Mouse (Mus musculus) bone marrow macrophage, adult 2 months (primary cell): ENCODE results near the gene Ryk. TPM values are rescaled to one million over a fixed set of nuclear protein-coding genes. Genes with fewer than 3 reads are reported as not detected.
A peak's percentile ranks its signal among the peaks of the same experiment; 100 is the strongest.

Experiments
- H3K27ac ChIP-seq: 2 replicates; pipeline ENCODE4 v1.5.1; 2012; ENCODE audit warnings: low read depth, low read length; ENCODE audit not compliant: insufficient read depth
- H3K4me1 ChIP-seq: 2 replicates; pipeline ENCODE4 v1.6.1; 2012; ENCODE audit warnings: low read length; ENCODE audit not compliant: control insufficient read depth, insufficient read depth
- H3K4me3 ChIP-seq: 2 replicates; pipeline ENCODE4 v1.5.1; 2012; ENCODE audit warnings: mild to moderate bottlenecking, low read length, moderate library complexity; ENCODE audit not compliant: insufficient read depth
- CTCF ChIP-seq: IDR thresholded peaks from 2 replicates; pipeline ENCODE4 v1.5.1; 2012; ENCODE audit warnings: low read depth, mild to moderate bottlenecking, low read length, moderate library complexity
- POLR2A ChIP-seq: IDR thresholded peaks from 2 replicates; pipeline ENCODE4 v1.6.1; 2012; ENCODE audit warnings: mild to moderate bottlenecking, low read depth, low read length, borderline replicate concordance
- polyA plus RNA-seq: library from polyadenylated mRNA; stranded (reverse); fragments of >200 nt; gene quantifications from 2 replicates; pipeline ENCODE4 v1.2.4, GENCODE M21; 2012; ENCODE audit not compliant: missing spikeins, insufficient read depth, insufficient read length

The Ryk gene
- 1.2 and 2.2 TPM in 2 replicates for polyA plus RNA-seq

GRCm38 (mm10) chr9:102834742-102835591 lies at the start of gene Ryk:
TSS of gene Ryk (plus strand) at chr9:102834917.
- H3K4me3 ChIP-seq, result peak within 1 kb of the TSS; percentile 72
- H3K27ac ChIP-seq, result no peak within 1 kb of the TSS
- H3K4me1 ChIP-seq, result peaks cover 9% of the 10 kb centered on the region
- TF ChIP-seq CTCF (no peak), POLR2A (no peak)

GRCm38 (mm10) chr9:102789491-102789890 lies 45.2 kb upstream of the Ryk start:
- Histone ChIP-seq H3K27ac (no peak overlapping the region), H3K4me3 (no peak overlapping the region), H3K4me1 (peaks cover 6% of the 10 kb centered on the region; the same call in 1 of the 2 replicates)
- no peak for TF ChIP-seq CTCF
- TF ChIP-seq POLR2A, result no peak

- TF ChIP-seq CTCF (no peak), POLR2A (no peak)
Observed at GRCm38 (mm10) chr9:102791845-102792244, 42.9 kb upstream of the Ryk start.

GRCm38 (mm10) chr9:102792836-102793235 lies 41.9 kb upstream of the Ryk start:
- TF ChIP-seq CTCF (no peak), POLR2A (no peak)

More at GRCm38 (mm10) chr9:102791845-102792244, 42.9 kb upstream of the Ryk start:
- Histone ChIP-seq H3K4me3 (peak overlapping the region; percentile 34), H3K4me1 (peaks cover 6% of the 10 kb centered on the region; the same call in 1 of the 2 replicates), H3K27ac (no peak overlapping the region)

DNA sequence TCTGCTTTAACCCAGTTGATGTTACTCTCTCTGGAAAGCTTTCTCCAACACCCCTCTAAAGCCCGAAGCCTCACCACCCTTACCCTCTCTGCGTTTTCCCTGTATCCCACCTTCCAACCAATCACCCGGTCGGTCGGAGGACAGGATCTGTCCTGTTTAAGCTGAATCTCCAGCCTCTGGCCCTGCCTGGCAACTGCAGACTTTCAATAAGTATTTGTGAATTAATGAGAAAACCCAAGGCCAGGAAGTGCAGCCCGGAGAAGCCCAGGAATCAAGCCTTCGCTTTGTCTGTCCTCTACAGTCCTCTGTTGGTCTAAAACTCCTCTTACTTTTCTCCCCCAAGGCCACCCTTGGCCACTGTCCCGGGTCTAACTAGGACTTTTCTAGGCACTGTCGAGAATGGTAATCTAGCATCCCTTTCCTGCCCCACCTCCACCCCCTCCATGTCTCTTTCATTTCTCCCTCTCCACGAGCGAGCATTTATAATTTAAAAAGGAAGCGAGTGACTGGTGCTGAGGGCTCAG lies 41.4 kb upstream of the Ryk start:
- peaks cover 6% of the 10 kb centered on the region; the same call in 1 of the 2 replicates for H3K4me1 ChIP-seq

More at GRCm38 (mm10) chr9:102792836-102793235, 41.9 kb upstream of the Ryk start:
- Histone ChIP-seq H3K4me1 (peaks cover 6% of the 10 kb centered on the region; the same call in 1 of the 2 replicates), H3K27ac (no peak overlapping the region), H3K4me3 (no peak overlapping the region)

DNA sequence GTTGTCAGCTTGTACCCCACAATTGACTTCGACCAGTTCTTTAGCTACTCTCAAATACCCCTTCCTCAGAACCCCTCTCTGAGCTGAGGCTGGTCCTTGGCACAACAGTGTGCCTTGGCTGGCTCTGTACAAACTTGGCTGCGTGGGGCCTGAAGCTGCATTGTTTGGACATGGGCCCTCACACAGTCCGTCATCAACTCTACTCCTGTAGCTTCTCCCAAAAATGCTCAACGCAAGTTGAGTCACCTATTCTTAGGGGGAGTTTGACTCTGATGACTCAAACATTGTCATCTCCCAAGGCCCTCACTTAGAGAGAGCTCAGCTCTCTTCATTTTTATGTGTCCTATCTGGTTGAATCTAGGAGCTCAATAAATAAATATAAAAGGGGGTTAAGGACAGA lies 36.3 kb upstream of the Ryk start:
- Histone ChIP-seq H3K4me1 (no peaks in the 10 kb centered on the region), H3K27ac (no peak overlapping the region), H3K4me3 (no peak overlapping the region)
- TF ChIP-seq POLR2A, result no peak
- TF ChIP-seq CTCF, result no peak

More for the DNA sequence above, 41.4 kb upstream of the Ryk start:
- Histone ChIP-seq H3K27ac (no peak overlapping the region), H3K4me3 (no peak overlapping the region)
- TF ChIP-seq POLR2A, result no peak

- Histone ChIP-seq H3K4me1 (no peaks in the 10 kb centered on the region), H3K27ac (no peak overlapping the region), H3K4me3 (no peak overlapping the region)
- TF ChIP-seq POLR2A, result no peak
- no peak for TF ChIP-seq CTCF
Observed at GRCm38 (mm10) chr9:102806056-102806573, 28.6 kb upstream of the Ryk start.

DNA sequence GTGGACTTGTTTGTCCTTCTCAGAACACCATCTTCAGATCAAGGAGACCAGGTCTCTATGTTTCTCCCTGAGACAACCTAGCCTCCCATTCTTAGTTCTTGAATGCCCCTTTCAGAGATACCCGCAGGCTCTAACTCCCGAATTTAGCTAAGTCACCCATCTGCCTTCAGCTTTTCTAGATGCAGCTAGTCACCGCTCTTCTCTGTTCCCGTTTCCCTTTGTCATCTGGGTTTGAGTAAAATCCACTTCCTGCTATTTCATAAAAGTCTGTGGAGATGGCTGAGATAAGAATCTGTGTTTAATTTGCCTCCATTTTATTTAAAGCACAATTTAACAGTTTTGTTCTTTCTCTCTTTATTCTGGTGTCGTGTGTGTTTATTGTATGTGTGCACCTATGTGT lies 23.5 kb upstream of the Ryk start:
- Histone ChIP-seq H3K27ac (no peak overlapping the region), H3K4me1 (no peaks in the 10 kb centered on the region), H3K4me3 (no peak overlapping the region)
- TF ChIP-seq POLR2A (no peak), CTCF (no peak)

DNA sequence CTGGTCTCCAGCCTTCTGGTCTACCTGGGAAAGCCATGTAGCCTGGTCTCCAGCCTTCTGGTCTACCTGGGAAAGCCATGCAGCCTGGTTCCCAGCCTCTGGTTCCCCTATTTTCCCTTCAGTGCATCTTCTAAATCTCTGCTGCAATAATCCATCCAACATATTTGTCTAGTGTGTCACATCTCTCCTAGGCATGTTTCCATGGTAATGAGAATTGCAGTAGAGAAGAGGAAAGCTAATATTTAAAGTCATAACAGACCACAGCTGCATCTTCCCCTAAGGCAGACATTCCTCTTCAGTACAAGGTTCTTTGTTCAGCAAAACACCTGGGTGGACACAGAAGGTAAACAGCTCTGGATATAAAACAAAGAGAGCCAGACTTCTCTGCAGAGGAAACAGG lies 16.5 kb upstream of the Ryk start:
- Histone ChIP-seq H3K27ac (no peak overlapping the region), H3K4me3 (no peak overlapping the region), H3K4me1 (no peaks in the 10 kb centered on the region)
- TF ChIP-seq POLR2A, result no peak
- no peak for TF ChIP-seq CTCF

DNA sequence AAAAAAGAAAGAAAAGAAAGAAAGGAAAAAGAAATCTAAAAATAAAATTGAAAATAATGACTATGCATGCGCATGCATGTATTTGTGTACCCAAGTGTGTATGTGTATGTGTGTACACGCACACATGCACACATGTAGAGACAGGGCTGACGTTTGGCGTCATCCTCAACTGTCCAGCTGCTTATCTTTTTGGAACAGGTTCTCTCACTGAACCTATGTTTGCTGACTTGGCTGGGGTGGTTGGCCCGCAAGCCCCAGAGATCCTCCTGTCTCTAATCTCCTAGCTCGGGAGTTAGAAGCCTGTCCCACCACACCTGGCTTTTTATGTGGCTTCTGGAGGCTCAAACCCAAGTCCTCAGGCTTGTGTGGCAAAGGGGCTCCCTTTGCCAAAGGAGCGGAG lies 6.1 kb upstream of the Ryk start:
- no peaks in the 10 kb centered on the region for H3K4me1 ChIP-seq
- no peak overlapping the region for H3K27ac ChIP-seq
- no peak overlapping the region for H3K4me3 ChIP-seq
- TF ChIP-seq POLR2A, result no peak
- TF ChIP-seq CTCF, result no peak
